Mouse (Mus musculus): ENCODE measurements around the gene Ccdc12.

Gene Ccdc12

DNA sequence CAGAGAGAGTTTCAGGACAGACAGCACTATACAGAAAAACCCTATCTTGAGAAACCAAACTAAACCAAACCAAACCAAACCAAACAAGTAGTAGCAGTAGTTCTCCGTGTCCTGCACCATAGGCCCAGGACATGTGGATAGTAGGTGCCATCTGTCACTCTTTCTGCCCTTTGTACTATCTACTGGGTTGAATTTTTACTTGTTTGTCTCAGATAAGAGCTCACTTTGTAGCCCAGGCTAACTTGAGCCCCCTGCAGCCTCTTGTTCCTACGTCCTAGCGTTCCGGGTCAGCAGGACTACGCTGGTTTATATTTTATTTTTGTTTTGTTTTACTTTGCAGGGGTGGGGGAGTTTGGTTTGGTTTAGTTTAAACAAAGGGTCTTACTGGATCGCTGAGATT lies 47.6 kb downstream of the Ccdc12 start:
- no peak for DNase-seq (ENCODE audit: low spot score)

- no peak for DNase-seq (ENCODE audit: low spot score)
Measured at GRCm38 (mm10) chr9:110706784-110707183, 50.5 kb downstream of the Ccdc12 start.

GRCm38 (mm10) chr9:110709640-110710258 lies 53.4 kb downstream of the Ccdc12 start:
- DNase-seq (ENCODE audit: low spot score) = peak; percentile 59

DNA sequence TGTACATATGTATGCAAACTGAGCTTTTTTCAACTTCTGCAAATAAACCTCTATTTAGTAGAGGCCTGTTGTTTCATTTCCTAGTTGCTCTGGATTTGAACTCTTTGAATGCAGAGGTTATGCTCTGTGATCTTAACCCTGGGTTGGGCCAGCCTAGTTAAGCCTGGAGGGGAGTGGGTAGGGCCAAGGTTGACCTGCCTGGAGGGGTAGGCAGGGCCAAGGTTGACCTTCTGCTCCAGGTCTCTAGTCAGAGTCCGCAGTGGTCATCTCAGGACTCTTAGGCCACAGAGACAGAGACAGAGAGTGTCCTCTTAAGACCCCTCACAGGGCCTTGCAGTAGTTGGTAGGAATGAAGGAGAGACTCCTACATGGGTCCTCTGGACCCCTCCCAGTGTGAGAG lies 55.2 kb downstream of the Ccdc12 start:
- no peak for DNase-seq (ENCODE audit: low spot score)

DNA sequence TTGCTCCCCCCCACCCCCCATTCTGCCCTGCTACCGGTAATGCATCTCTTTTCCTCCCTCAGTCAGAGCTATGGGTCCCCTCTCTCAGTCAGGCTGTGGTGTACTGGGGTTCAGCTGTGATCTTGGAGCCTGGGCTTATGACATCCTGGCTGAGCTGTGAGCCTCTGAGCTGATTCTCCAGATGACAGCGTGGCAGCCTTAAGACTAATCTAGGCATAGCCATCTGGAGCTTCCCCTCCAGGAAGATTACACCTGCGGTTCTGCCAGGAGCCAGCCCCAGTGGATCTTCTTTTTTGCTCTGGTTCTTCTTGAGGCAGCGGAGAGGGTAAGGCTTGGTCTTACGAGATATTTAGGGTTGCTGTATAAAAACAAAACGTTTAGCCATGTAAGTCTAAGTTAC lies 55.7 kb downstream of the Ccdc12 start:
- DNase-seq (ENCODE audit: low spot score) = no peak

DNA sequence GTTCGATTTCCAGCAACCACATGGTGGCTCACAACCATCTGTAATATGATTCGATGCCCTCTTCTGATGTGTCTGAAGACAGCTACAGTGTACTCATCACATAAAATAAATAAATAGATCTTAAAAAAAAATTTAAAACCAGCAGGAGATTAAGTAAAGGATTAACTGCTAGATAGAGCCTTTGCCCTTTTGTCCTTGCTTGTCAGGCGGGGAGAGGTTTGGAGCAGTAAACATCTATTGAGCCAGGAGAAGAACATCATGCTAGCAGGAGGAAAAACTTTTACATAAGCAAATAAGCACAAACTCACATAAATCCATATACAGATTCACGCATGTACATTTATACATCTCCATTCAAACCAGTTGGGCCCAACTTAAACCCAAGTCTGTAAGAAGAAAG lies 56.2 kb downstream of the Ccdc12 start:
- no peak for DNase-seq (ENCODE audit: low spot score)

- no peak for DNase-seq (ENCODE audit: low spot score)
Measured at GRCm38 (mm10) chr9:110713389-110713788, 57.1 kb downstream of the Ccdc12 start.

GRCm38 (mm10) chr9:110715426-110715825 lies 59.1 kb downstream of the Ccdc12 start:
- DNase-seq (ENCODE audit: low spot score) = no peak

GRCm38 (mm10) chr9:110716775-110717174 lies 60.5 kb downstream of the Ccdc12 start:
- DNase-seq (ENCODE audit: low spot score) = no peak

DNA sequence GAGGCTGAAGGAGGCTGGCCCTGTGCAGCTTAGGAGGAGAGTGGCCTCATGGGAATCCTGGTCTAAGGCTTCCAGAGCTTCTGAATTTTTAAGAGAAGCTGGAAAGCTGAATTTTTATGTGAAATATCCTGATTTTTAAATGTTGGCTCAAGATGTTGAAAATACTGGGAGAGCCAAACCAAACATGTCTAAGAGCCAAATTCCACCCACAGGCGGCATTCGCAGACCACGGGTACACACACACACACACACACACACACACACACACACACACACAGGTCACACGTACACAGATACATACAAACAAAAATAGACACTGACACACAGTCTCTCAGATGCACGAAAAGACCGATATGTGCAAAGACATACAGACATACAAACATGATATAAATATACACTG lies 61.8 kb downstream of the Ccdc12 start:
- no peak for DNase-seq (ENCODE audit: low spot score)

GRCm38 (mm10) chr9:110718810-110719209 lies 62.5 kb downstream of the Ccdc12 start:
- DNase-seq (ENCODE audit: low spot score) = no peak

DNA sequence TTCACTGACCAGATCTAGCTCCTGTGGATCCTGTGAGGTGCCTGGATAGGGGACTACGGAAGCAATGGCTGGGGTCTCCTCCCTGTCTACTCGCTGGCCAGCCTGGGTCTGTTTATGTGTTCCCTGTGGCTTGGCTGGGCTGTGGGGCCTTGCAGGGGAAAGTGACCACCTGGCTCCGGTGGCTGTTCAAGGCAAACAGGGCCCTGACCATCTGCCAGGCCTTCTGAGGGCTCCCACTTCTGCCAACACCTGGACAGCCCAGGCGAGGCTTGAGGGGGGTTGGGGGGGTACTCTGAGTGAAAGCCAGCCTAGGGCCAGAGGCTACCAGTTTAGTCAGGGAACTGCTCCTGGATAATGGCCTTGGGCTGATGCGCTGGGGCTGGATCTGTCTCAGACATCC lies 63.7 kb downstream of the Ccdc12 start:
- DNase-seq (ENCODE audit: low spot score) = no peak

- DNase-seq (ENCODE audit: low spot score) = no peak
Measured at GRCm38 (mm10) chr9:110722060-110722459, 65.8 kb downstream of the Ccdc12 start.

GRCm38 (mm10) chr9:110725721-110726135 lies 69.4 kb downstream of the Ccdc12 start:
- peak; percentile 59 for DNase-seq (ENCODE audit: low spot score)

DNA sequence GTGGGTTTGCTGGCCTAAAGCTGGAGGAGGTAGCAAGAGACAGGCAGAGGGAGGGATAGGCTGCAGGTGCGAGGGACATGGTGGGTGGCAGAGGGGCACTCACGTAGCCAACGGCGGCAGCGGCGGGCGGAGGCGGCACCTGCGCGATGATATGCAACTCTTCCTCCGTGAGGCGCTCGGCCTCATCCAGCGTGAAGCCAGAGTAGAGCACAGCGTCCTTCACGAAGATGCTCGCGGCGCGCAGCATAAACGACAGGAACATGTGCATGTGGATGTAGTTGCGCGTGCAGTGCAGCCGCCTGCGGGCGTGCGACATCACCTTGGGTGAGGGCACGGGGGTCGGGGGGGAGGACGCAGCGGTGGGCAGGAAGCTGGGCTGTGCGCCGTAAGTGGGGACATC lies 70.6 kb downstream of the Ccdc12 start:
- DNase-seq (ENCODE audit: low spot score) = no peak

GRCm38 (mm10) chr9:110729841-110730240 lies 73.5 kb downstream of the Ccdc12 start:
- DNase-seq (ENCODE audit: low spot score) = no peak

DNA sequence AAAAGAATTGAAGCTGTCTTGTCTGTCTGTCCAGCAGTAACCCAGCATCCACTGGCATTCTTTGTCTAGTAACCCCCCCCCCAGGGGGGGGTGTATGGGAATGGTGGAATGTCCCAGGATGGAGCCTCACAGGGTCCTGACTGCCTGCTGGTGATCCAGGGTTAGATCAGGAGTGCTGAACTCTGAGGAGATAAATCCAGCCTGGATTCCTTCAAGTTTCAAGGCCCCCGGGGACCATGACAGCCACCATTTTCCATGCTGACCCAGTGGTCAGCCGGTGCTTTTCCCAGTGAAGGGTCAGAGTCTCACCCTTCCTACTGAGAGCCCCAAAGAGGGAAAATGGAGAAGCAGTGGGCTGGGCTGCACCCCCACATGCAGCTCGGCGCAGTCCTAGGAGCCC lies 75.6 kb downstream of the Ccdc12 start:
- DNase-seq (ENCODE audit: low spot score) = no peak

DNA sequence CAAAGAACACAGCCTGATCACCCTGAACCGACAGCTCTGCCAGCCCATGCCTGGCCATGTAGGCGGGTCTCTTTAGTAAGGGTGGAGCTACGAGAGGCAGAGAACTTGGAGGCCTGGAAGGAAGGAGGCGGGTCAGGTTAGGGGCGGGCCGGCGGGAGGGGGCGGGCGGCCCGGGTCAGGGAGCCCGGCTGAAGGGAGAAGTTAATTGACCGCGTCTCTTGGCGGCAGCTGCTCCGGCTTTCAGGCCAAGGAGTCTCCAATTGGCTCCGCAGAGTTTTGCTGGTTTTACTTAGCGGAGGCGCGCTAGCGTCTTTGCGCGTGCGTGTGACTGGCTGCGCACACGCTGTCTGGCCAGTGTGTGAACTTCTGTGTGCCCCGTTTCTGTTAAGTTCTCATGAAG lies 76.3 kb downstream of the Ccdc12 start:
- peak; percentile 73 for DNase-seq (ENCODE audit: low spot score)

DNA sequence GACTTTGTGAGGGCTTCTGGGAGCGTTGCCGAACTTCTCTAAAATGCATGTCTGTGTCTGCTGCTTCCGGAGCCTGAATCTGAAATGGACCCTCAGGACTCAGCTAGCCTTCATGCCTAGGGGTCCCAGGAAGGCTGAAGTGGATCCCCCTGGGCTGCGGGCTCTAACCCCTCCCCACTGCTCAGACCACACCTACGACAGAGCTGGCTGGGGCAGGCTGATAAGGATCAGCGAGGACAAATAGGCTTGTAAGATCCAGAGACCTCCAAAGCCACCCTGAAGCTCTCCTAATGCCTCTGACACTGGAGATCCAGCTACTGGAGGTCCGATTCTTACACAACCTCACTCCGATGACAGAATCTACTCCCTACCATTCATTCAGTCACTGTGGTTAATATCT lies 76.8 kb downstream of the Ccdc12 start:
- no peak for DNase-seq (ENCODE audit: low spot score)

GRCm38 (mm10) chr9:110734154-110734553 lies 77.9 kb downstream of the Ccdc12 start:
- no peak for DNase-seq (ENCODE audit: low spot score)

DNA sequence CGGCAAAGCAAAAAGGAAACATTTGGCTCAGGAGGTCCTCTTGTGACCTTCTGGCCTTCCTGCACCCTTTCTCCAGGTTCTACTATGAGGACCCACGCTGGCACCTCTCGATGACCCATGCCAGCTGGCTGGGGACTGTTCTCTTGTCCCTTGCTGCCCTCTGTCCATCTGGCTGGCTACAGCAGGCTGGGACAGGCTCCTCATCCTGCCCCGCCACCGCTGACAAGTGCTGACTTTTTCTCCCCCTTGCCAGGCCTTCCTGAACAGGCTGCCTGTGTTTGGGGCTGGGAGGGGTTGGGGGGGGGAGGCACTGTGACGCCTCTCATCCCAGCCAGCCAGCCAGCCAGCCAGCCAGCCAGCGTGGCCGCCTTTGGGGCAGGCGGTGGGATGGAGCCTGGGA lies 80.1 kb downstream of the Ccdc12 start:
- DNase-seq (ENCODE audit: low spot score) = no peak

DNA sequence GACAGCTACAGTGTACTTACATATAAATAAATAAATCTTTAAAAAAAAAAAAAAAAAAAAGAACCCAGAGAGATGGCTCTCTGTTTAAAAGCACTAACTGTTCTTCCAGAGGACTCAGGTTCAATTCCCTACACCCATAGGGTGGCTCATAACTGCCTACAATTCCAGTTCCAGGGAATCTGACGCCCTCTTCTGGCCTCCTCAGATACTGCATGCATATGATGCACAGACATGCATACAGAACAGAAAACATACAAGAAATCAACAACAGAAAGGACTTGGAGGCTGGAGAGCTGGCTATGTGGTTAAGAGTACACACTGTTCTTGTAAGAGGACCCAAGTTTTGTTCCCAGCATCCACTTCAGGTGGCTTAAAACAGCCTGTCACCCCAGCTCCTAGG lies 81.8 kb downstream of the Ccdc12 start:
- no peak for DNase-seq (ENCODE audit: low spot score)

DNA sequence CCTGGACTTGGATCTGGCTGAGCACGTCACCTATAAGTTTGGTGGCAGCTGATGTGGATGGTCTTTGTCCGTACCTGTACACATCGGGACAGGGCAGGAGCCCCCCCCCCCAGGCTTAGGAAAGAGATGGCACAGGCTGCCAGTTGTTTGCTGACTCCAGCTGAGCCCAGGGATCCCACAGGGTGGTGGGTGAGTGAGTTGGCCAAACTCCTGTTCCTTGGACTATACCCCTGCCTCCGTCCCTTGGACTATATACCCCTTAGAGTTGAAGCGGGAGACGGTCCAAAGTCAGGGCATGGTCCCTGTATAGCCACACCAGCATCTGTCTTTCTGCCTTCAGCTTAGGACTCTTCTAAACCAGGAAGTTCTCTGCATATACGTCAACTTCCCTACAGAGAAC lies 83.7 kb downstream of the Ccdc12 start:
- no peak for DNase-seq (ENCODE audit: low spot score)

DNA sequence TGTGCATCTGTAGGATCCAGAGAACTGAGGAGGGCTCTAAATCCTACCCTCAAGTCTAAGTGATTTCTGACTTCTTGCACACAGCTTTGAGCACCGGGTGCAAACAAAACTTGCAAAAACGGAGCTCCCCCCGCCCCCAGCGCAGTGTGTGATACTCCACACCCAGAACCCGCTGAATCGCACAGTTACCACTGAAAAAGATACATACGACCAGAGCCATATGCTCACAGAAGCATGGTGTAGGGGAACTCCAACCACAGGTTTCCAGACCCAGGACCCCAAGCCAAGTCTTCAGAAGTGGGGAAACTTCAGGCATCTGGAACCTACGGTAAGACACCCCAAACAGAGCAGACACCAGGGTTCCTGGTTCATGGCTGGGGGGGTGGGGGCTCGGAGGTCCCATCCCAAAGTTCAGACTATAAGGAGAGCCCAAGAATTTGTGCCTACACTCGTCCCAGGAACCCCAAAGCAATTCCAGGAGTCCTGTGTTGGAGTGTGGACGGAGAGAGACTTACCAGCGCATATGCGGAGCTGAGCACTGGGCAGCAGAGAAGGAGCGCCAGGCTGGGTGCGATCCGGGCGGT lies 85.5 kb downstream of the Ccdc12 start, which contains the start of gene Myl3:
Gene Myl3, plus strand, starts transcription at position 151 of the 584 bp plus-strand sequence.
- DNase-seq (ENCODE audit: low spot score) = no peak

All from testis, postnatal 14 days (tissue).